Comparison of ENCODE assay signal across 8 mouse cellular contexts in the genomic region with DNA sequence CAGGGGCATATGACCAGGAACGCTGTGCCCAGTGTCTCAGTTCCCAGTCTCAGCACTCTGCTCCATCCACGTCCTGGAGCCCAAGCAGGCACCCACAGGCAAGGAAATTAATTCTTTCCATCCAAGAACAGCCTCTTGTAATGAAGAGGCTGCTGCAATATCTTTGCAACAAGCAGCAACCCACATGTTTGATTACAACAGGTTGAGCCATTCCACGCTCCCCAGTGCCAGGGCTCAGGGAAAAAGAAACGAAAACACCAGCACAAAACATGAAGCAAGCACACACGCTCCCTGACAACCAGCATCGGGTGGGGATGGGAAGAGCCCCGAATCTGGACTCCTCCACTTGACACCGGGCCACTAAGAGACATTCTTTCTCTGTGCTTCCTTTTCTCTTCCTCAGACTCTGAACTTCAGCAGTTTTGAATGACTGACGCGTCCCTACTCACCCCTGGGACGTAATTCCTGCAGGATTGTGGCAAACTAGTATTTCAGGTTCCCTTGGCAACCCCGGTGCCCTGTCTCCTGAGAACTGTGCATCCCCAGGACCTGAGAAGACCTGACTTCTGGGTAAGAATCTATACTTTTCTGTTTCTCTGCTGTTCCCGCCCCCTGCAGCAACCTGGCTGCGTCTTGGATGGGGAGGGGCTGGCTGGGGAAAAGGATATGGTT. TPM values are rescaled to one million over a fixed set of nuclear protein-coding genes. Genes with fewer than 3 reads are reported as not detected.
A peak's percentile ranks its signal among the peaks of the same experiment; 100 is the strongest.
DNase-seq lines count a peak whose midpoint lies in the region; ATAC-seq lines count a peak whose summit lies in the region.

Gene Tenm4 (plus strand): TSS at position 323 of the 672 bp plus-strand sequence.

- ATAC-seq in heart, embryonic 13.5 days (ENCODE audit: extremely low read depth, insufficient number of reproducible peaks, low FRiP score, low TSS enrichment): no peak
- no peak for ATAC-seq in forebrain, embryonic 16.5 days
- ATAC-seq in limb, embryonic 15.5 days (ENCODE audit: insufficient number of reproducible peaks, low FRiP score, low TSS enrichment, low read depth): no peak
- no peak for ATAC-seq in CD4-positive, CD25-positive, alpha-beta regulatory T cell, adult 4 months

- WGBS in heart, embryonic 13.5 days: 35% methylated on average over 14 of the region's 14 CpGs
- 27% methylated on average over 14 of the region's 14 CpGs for WGBS in forebrain, embryonic 16.5 days
- 38% methylated on average over 14 of the region's 14 CpGs for WGBS in limb, embryonic 15.5 days

- H3K4me1 ChIP-seq in heart, embryonic 13.5 days: no peaks in the 10 kb centered on the region
- H3K4me1 ChIP-seq in forebrain, embryonic 16.5 days (replicated peaks; ENCODE audit: control insufficient read depth, insufficient read depth, low read length): peaks cover 28% of the 10 kb centered on the region
- H3K4me1 ChIP-seq in limb, embryonic 15.5 days: peaks cover 10% of the 10 kb centered on the region; the same call in 1 of the 2 replicates

- H3K27ac ChIP-seq in heart, embryonic 13.5 days (replicated peaks): no peak within 1 kb of the TSS
- H3K27ac ChIP-seq in forebrain, embryonic 16.5 days (ENCODE audit: low read length): no peak within 1 kb of the TSS; the same call in 1 of the 2 replicates
- no peak within 1 kb of the TSS for H3K27ac ChIP-seq in limb, embryonic 15.5 days

- intact Hi-C loops in heart, postnatal 10 days (cut with DNase I): no loop called here

- no peak within 1 kb of the TSS for H3K4me3 ChIP-seq in heart, embryonic 13.5 days
- no peak within 1 kb of the TSS for H3K4me3 ChIP-seq in forebrain, embryonic 16.5 days (replicated peaks; ENCODE audit: low read length)
- no peak within 1 kb of the TSS for H3K4me3 ChIP-seq in limb, embryonic 15.5 days

- peaks cover 5% of the 10 kb centered on the region; the same call in 1 of the 2 replicates for H3K27me3 ChIP-seq in heart, embryonic 13.5 days (replicated peaks)
- no peaks in the 10 kb centered on the region for H3K27me3 ChIP-seq in forebrain, embryonic 16.5 days (replicated peaks; ENCODE audit: control insufficient read depth, insufficient read depth, low read length)
- H3K27me3 ChIP-seq in limb, embryonic 15.5 days: no peaks in the 10 kb centered on the region

- no peaks in the 10 kb centered on the region for H3K9me3 ChIP-seq in heart, embryonic 13.5 days
- H3K9me3 ChIP-seq in forebrain, embryonic 16.5 days (ENCODE audit: control insufficient read depth, low read length): no peaks in the 10 kb centered on the region
- no peaks in the 10 kb centered on the region for H3K9me3 ChIP-seq in limb, embryonic 15.5 days

- H3K36me3 ChIP-seq in heart, embryonic 13.5 days: no peaks in the 10 kb centered on the region
- H3K36me3 ChIP-seq in forebrain, embryonic 16.5 days (ENCODE audit: control insufficient read depth, insufficient read depth): no peaks in the 10 kb centered on the region
- H3K36me3 ChIP-seq in limb, embryonic 15.5 days: no peaks in the 10 kb centered on the region

- DNase-seq in heart, postnatal 10 days: no peak
- peak; percentile 76 for DNase-seq in adipocyte (ENCODE audit: low spot score)
- DNase-seq in urinary bladder, postnatal 4 days (ENCODE audit: low spot score in 2 of 2): no peak
- no peak for DNase-seq in frontal cortex, postnatal 25 days (ENCODE audit: low spot score in 2 of 2)

- no peak within 1 kb of the TSS for H3K9ac ChIP-seq in heart, embryonic 13.5 days
- no peak within 1 kb of the TSS for H3K9ac ChIP-seq in forebrain, embryonic 16.5 days (replicated peaks; ENCODE audit: low read depth, low read length)
- no peak within 1 kb of the TSS for H3K9ac ChIP-seq in limb, embryonic 15.5 days

- H3K4me2 ChIP-seq in heart, embryonic 13.5 days: peak within 1 kb of the TSS; percentile 27
- H3K4me2 ChIP-seq in forebrain, embryonic 16.5 days (ENCODE audit: low read length): 0 out of 2 replicates have a peak within 1 kb of the TSS, but pooled peaks have one; percentile 15
- H3K4me2 ChIP-seq in limb, embryonic 15.5 days: peak within 1 kb of the TSS; percentile 29

RNA-seq across cellular contexts. Expression of gene Tenm4, which starts in this region (rescaled TPM):
- polyA plus RNA-seq in heart, embryonic 13.5 days (2015; fragmentation: Nextera tagmentation; extraction: Ambion mirVana): 9.2 and 10.5 TPM in 2 replicates
- 1 to 10 TPM; 4.2 to 5.0 TPM for total RNA-seq in heart, postnatal 10 days (2021)
- 92.0 and 105 TPM in 2 replicates for polyA plus RNA-seq in forebrain, embryonic 16.5 days (2015; fragmentation: Nextera tagmentation; extraction: Ambion mirVana)
- polyA plus RNA-seq in limb, embryonic 15.5 days (2015; fragmentation: Nextera tagmentation; extraction: Ambion mirVana): 36.3 and 38.4 TPM in 2 replicates
- under 1 TPM; 0.19 to 0.37 TPM for polyA plus RNA-seq in CD4-positive, CD25-positive, alpha-beta regulatory T cell, adult 4 months (2017; shearing (Covaris generic))
